Mouse (Mus musculus) gastrocnemius, postnatal 14 days (tissue): Measurements from ENCODE around the gene Fbxl14. TPM values are rescaled to one million over a fixed set of nuclear protein-coding genes. Genes with fewer than 3 reads are reported as not detected.
A peak's percentile ranks its signal among the peaks of the same experiment; 100 is the strongest.
"Not testable (repeated sequence)": the region's sequence is repeated elsewhere in the genome, so short reads cannot be mapped to it uniquely, and the experiment has no call there.

Experiments
- DNase-seq: peaks from one replicate; pipeline ENCODE4 v3.0.0; 2021; ENCODE audit warnings: mixed read lengths
- intact Hi-C: fragments of 180-260 bp; cut with DNase I; formaldehyde crosslinking; loops from one replicate; pipeline ENCODE4 v1.15.1; 2025; ENCODE audit warnings: low total_unique reads
- total RNA-seq, 2 experiments: library from RNA; stranded (reverse); gene quantifications; 2 replicates each; pipeline ENCODE4 v1.2.3; 2021

Fbxl14 gene
- total RNA-seq, 2 experiments from 2014 or later: 9.2 to 11.1 TPM

GRCm38 (mm10) chr6:119466921-119467784 lies 12.3 kb upstream of the Fbxl14 start:
- no peak for DNase-seq
- intact Hi-C loops: no loop called here

GRCm38 (mm10) chr6:119467785-119468059 lies 11.7 kb upstream of the Fbxl14 start:
- no peak for DNase-seq
- intact Hi-C loops: no loop called here

GRCm38 (mm10) chr6:119470777-119471176 lies 8.7 kb upstream of the Fbxl14 start:
- intact Hi-C loops: no loop called here
- DNase-seq: no peak

GRCm38 (mm10) chr6:119472135-119472534 lies 7.3 kb upstream of the Fbxl14 start:
- peak; percentile 68 for DNase-seq
- intact Hi-C loops: no loop called here

- intact Hi-C loops: no loop called here
- DNase-seq: no peak
Measured at GRCm38 (mm10) chr6:119472705-119473104, 6.8 kb upstream of the Fbxl14 start.

GRCm38 (mm10) chr6:119473446-119473845 lies 6.0 kb upstream of the Fbxl14 start:
- no peak for DNase-seq
- intact Hi-C loops: no loop called here

GRCm38 (mm10) chr6:119473992-119474391 lies 5.5 kb upstream of the Fbxl14 start:
- DNase-seq: no peak

GRCm38 (mm10) chr6:119475988-119476387 lies 3.5 kb upstream of the Fbxl14 start:
- intact Hi-C loops: no loop called here
- DNase-seq: no peak

More at GRCm38 (mm10) chr6:119473992-119474391, 5.5 kb upstream of the Fbxl14 start:
- intact Hi-C loops: no loop called here

GRCm38 (mm10) chr6:119477686-119478310 lies 1.7 kb upstream of the Fbxl14 start:
- no peak for DNase-seq
- intact Hi-C loops: no loop called here

GRCm38 (mm10) chr6:119478560-119479342 lies 717 bp upstream of the Fbxl14 start:
- peak; percentile 88 for DNase-seq
- intact Hi-C loops: no loop called here

GRCm38 (mm10) chr6:119479876-119480705 lies 623 bp downstream of the Fbxl14 start:
- intact Hi-C loops: loop anchor here (10.0 kb wide), 1 partner anchor 285 kb away; no protein-coding TSS in a partner anchor
- DNase-seq: peak; percentile 58

GRCm38 (mm10) chr6:119480706-119481331 lies 1.4 kb downstream of the Fbxl14 start:
- DNase-seq: no peak
- intact Hi-C loops: loop anchor here (10.0 kb wide), 1 partner anchor 284 kb away; no protein-coding TSS in a partner anchor

- DNase-seq: not testable (repeated sequence)
- intact Hi-C loops: loop anchor here (10.0 kb wide), 1 partner anchor 283 kb away; no protein-coding TSS in a partner anchor
Measured at GRCm38 (mm10) chr6:119481741-119482390, 2.4 kb downstream of the Fbxl14 start.

GRCm38 (mm10) chr6:119482958-119483600 lies 3.6 kb downstream of the Fbxl14 start:
- DNase-seq: peak; percentile 44
- intact Hi-C loops: loop anchor here (10.0 kb wide), 1 partner anchor 282 kb away; no protein-coding TSS in a partner anchor

- intact Hi-C loops: loop anchor here (10.0 kb wide), 1 partner anchor 279 kb away; no protein-coding TSS in a partner anchor
- DNase-seq: no peak
Measured at GRCm38 (mm10) chr6:119485486-119485885, 6.0 kb downstream of the Fbxl14 start.

GRCm38 (mm10) chr6:119486381-119487084 lies 7.1 kb downstream of the Fbxl14 start:
- intact Hi-C loops: loop anchor here (10.0 kb wide), 1 partner anchor 278 kb away; no protein-coding TSS in a partner anchor
- no peak for DNase-seq

GRCm38 (mm10) chr6:119487085-119487458 lies 7.6 kb downstream of the Fbxl14 start:
- no peak for DNase-seq
- intact Hi-C loops: loop anchor here (10.0 kb wide), 1 partner anchor 278 kb away; no protein-coding TSS in a partner anchor
